Mouse (Mus musculus) olfactory bulb, adult 2 months (tissue): ENCODE data around the gene Piwil1. TPM values are rescaled to one million over a fixed set of nuclear protein-coding genes. Genes with fewer than 3 reads are reported as not detected.

Experiments used
- H3K27ac ChIP-seq: fragments of 200-500 bp; 2 replicates; pipeline ENCODE4 v1.5.1; 2012; ENCODE audit warnings: low read depth, low read length; ENCODE audit not compliant: insufficient read depth
- H3K4me1 ChIP-seq: fragments of 200-500 bp; 2 replicates; pipeline ENCODE4 v1.6.1; 2012; ENCODE audit warnings: low read length; ENCODE audit not compliant: control insufficient read depth, insufficient read depth
- H3K4me3 ChIP-seq: fragments of 200-500 bp; 2 replicates; pipeline ENCODE4 v1.5.1; 2012; ENCODE audit warnings: mild to moderate bottlenecking, low read depth, low read length, moderate library complexity; ENCODE audit not compliant: insufficient read depth
- CTCF ChIP-seq: fragments of 200-500 bp; IDR thresholded peaks from 2 replicates; pipeline ENCODE4 v1.5.1; 2012; ENCODE audit warnings: low read depth, mild to moderate bottlenecking, low read length, moderate library complexity; ENCODE audit not compliant: insufficient read depth
- POLR2A ChIP-seq: fragments of 200-500 bp; IDR thresholded peaks from 2 replicates; pipeline ENCODE4 v1.6.1; 2012; ENCODE audit warnings: mild to moderate bottlenecking, low read depth, low read length, moderate library complexity; ENCODE audit not compliant: insufficient read depth
- WGBS: fragments of 180-500 bp; shearing (Covaris S2); methylation state at CpG from one replicate; pipeline ENCODE4 v1.1.7; 2018; 5-methylcytosine and 5-hydroxymethylcytosine counted together
- polyA plus RNA-seq: library from polyadenylated mRNA; stranded (reverse); fragments of >200 nt; gene quantifications from 2 replicates; pipeline ENCODE4 v1.2.4, GENCODE M21; 2012; ENCODE audit warnings: low replicate concordance; ENCODE audit not compliant: missing spikeins, insufficient read depth, insufficient read length

The Piwil1 gene
- polyA plus RNA-seq, 1 experiment: not detected

GRCm38 (mm10) chr5:128732416-128733014 is 30.2 kb downstream of the Piwil1 start:
- WGBS: 84% methylated on average over 11 of the region's 11 CpGs
- Histone ChIP-seq H3K4me1 (0 out of 2 replicates have a peak, but pooled peaks cover 1% of the 10 kb centered on the region), H3K27ac (no peak overlapping the region), H3K4me3 (no peak overlapping the region)
- TF ChIP-seq POLR2A (no peak), CTCF (no peak)

- Histone ChIP-seq H3K27ac (no peak overlapping the region), H3K4me3 (no peak overlapping the region)
- 4% methylated on average over 6 of the region's 6 CpGs for WGBS
Measured at GRCm38 (mm10) chr5:128733955-128734354, 31.6 kb downstream of the Piwil1 start.

GRCm38 (mm10) chr5:128735921-128736320 is 33.6 kb downstream of the Piwil1 start:
- TF ChIP-seq POLR2A (no peak), CTCF (no peak)
- Histone ChIP-seq H3K4me1 (0 out of 2 replicates have a peak, but pooled peaks cover 3% of the 10 kb centered on the region), H3K4me3 (no peak overlapping the region), H3K27ac (no peak overlapping the region)
- 87% methylated on average over 22 of the region's 22 CpGs for WGBS

More at GRCm38 (mm10) chr5:128733955-128734354, 31.6 kb downstream of the Piwil1 start:
- peak; percentile 46; the same call in 1 of the 2 replicates for TF ChIP-seq CTCF
- TF ChIP-seq POLR2A: no peak
- 0 out of 2 replicates have a peak, but pooled peaks cover 3% of the 10 kb centered on the region for H3K4me1 ChIP-seq

GRCm38 (mm10) chr5:128739168-128739837 is 37.0 kb downstream of the Piwil1 start:
- 0 out of 2 replicates have a peak, but pooled peaks cover 3% of the 10 kb centered on the region for H3K4me1 ChIP-seq
- WGBS: 23% methylated on average over 17 of the region's 17 CpGs
- no peak overlapping the region for H3K27ac ChIP-seq
- no peak overlapping the region for H3K4me3 ChIP-seq
- no peak for TF ChIP-seq CTCF
- TF ChIP-seq POLR2A: no peak

- 0 out of 2 replicates have a peak, but pooled peaks cover 3% of the 10 kb centered on the region for H3K4me1 ChIP-seq
- TF ChIP-seq POLR2A: no peak
- H3K4me3 ChIP-seq: no peak overlapping the region
- no peak overlapping the region for H3K27ac ChIP-seq
- 19% methylated on average over 8 of the region's 8 CpGs for WGBS
Measured at GRCm38 (mm10) chr5:128739838-128740171, 37.5 kb downstream of the Piwil1 start.

GRCm38 (mm10) chr5:128744351-128744750 is 42.0 kb downstream of the Piwil1 start:
- no peak overlapping the region for H3K4me3 ChIP-seq

GRCm38 (mm10) chr5:128745206-128745605 is 42.9 kb downstream of the Piwil1 start:
- TF ChIP-seq CTCF (no peak), POLR2A (no peak)
- WGBS: 85% methylated on average over 9 of the region's 9 CpGs
- H3K4me1 ChIP-seq: peaks cover 4% of the 10 kb centered on the region; the same call in 1 of the 2 replicates
- H3K27ac ChIP-seq: no peak overlapping the region
- no peak overlapping the region for H3K4me3 ChIP-seq

More at GRCm38 (mm10) chr5:128744351-128744750, 42.0 kb downstream of the Piwil1 start:
- no peak for TF ChIP-seq CTCF
- WGBS: 87% methylated on average over 6 of the region's 6 CpGs
- no peaks in the 10 kb centered on the region for H3K4me1 ChIP-seq
- H3K27ac ChIP-seq: no peak overlapping the region

GRCm38 (mm10) chr5:128746261-128746660 is 43.9 kb downstream of the Piwil1 start:
- Histone ChIP-seq H3K27ac (no peak overlapping the region), H3K4me1 (peaks cover 4% of the 10 kb centered on the region; the same call in 1 of the 2 replicates), H3K4me3 (no peak overlapping the region)
- WGBS: 84% methylated on average over 8 of the region's 8 CpGs
- TF ChIP-seq CTCF (no peak), POLR2A (no peak)

- Histone ChIP-seq H3K27ac (no peak overlapping the region), H3K4me3 (no peak overlapping the region), H3K4me1 (no peaks in the 10 kb centered on the region)
- TF ChIP-seq POLR2A (no peak), CTCF (no peak)
- WGBS: 74% methylated on average over 8 of the region's 8 CpGs
Measured at GRCm38 (mm10) chr5:128761118-128761517, 58.8 kb downstream of the Piwil1 start.
